Mouse (Mus musculus) splenic B cell, adult 2 months (primary cell): ENCODE results near the gene Trap1.
"Not testable (repeated sequence)": the region's sequence is repeated elsewhere in the genome, so short reads cannot be mapped to it uniquely, and the experiment has no call there.

Source experiments
- DNase-seq: peaks from one replicate; pipeline ENCODE4 v3.0.0-alpha.2; 2011; ENCODE audit warnings: low read depth, low spot score
- H3K27me3 ChIP-seq: 2 replicates; pipeline ENCODE4 v1.6.1; 2012; ENCODE audit warnings: mild to moderate bottlenecking, low read length, moderate library complexity, mixed read lengths; ENCODE audit not compliant: control insufficient read depth, poor library complexity, insufficient read depth, severe bottlenecking
- H3K36me3 ChIP-seq: 2 replicates; pipeline ENCODE4 v1.6.1; 2012; ENCODE audit warnings: mild to moderate bottlenecking, low read length, moderate library complexity, mixed read lengths; ENCODE audit not compliant: control insufficient read depth, poor library complexity, insufficient read depth, severe bottlenecking

Trap1 gene

GRCm38 (mm10) chr16:4077384-4078061 lies at the start of gene Trap1:
Trap1 (minus strand) TSS chr16:4077827.
- H3K27me3 ChIP-seq: no peaks in the 10 kb centered on the region
- no peaks in the 10 kb centered on the region for H3K36me3 ChIP-seq
- peak; percentile 94 for DNase-seq

GRCm38 (mm10) chr16:4117072-4117471 lies 39.4 kb upstream of the Trap1 start:
- no peak for DNase-seq
- H3K27me3 ChIP-seq: no peaks in the 10 kb centered on the region
- H3K36me3 ChIP-seq: peaks cover 19% of the 10 kb centered on the region

- Histone ChIP-seq H3K27me3 (no peaks in the 10 kb centered on the region), H3K36me3 (peaks cover 16% of the 10 kb centered on the region)
- no peak for DNase-seq
Observed at GRCm38 (mm10) chr16:4100374-4100773, 22.7 kb upstream of the Trap1 start.

- H3K36me3 ChIP-seq: peaks cover 26% of the 10 kb centered on the region
- no peak for DNase-seq
Observed at GRCm38 (mm10) chr16:4097521-4097920, 19.9 kb upstream of the Trap1 start.

GRCm38 (mm10) chr16:4096898-4097297 lies 19.3 kb upstream of the Trap1 start:
- Histone ChIP-seq H3K27me3 (no peaks in the 10 kb centered on the region), H3K36me3 (peaks cover 26% of the 10 kb centered on the region)
- no peak for DNase-seq

More at GRCm38 (mm10) chr16:4097521-4097920, 19.9 kb upstream of the Trap1 start:
- no peaks in the 10 kb centered on the region for H3K27me3 ChIP-seq

- no peak for DNase-seq
- peaks cover 28% of the 10 kb centered on the region for H3K36me3 ChIP-seq
- no peaks in the 10 kb centered on the region for H3K27me3 ChIP-seq
Observed at GRCm38 (mm10) chr16:4096141-4096540, 18.5 kb upstream of the Trap1 start.

GRCm38 (mm10) chr16:4087214-4087913 lies 9.7 kb upstream of the Trap1 start:
- DNase-seq: no peak
- Histone ChIP-seq H3K27me3 (no peaks in the 10 kb centered on the region), H3K36me3 (peaks cover 13% of the 10 kb centered on the region)

GRCm38 (mm10) chr16:4085851-4086387 lies 8.3 kb upstream of the Trap1 start:
- Histone ChIP-seq H3K27me3 (no peaks in the 10 kb centered on the region), H3K36me3 (peaks cover 10% of the 10 kb centered on the region)
- no peak for DNase-seq

- Histone ChIP-seq H3K36me3 (peaks cover 10% of the 10 kb centered on the region; the same call in 1 of the 2 replicates), H3K27me3 (no peaks in the 10 kb centered on the region)
- no peak for DNase-seq
Observed at GRCm38 (mm10) chr16:4085051-4085450, 7.4 kb upstream of the Trap1 start.

- not testable (repeated sequence) for H3K36me3 ChIP-seq, H3K27me3 ChIP-seq, DNase-seq
Observed at GRCm38 (mm10) chr16:4080419-4080818, 2.8 kb upstream of the Trap1 start.

GRCm38 (mm10) chr16:4079656-4080055 lies 2.0 kb upstream of the Trap1 start:
- no peak for DNase-seq
- Histone ChIP-seq H3K27me3 (no peaks in the 10 kb centered on the region), H3K36me3 (no peaks in the 10 kb centered on the region)

GRCm38 (mm10) chr16:4078302-4078701 lies 675 bp upstream of the Trap1 start:
- not testable (repeated sequence) for H3K27me3 ChIP-seq, H3K36me3 ChIP-seq, DNase-seq

- Histone ChIP-seq H3K27me3 (no peaks in the 10 kb centered on the region), H3K36me3 (no peaks in the 10 kb centered on the region)
- no peak for DNase-seq
Observed at GRCm38 (mm10) chr16:4074836-4075235, 2.8 kb downstream of the Trap1 start.

GRCm38 (mm10) chr16:4074297-4074696 lies 3.3 kb downstream of the Trap1 start:
- no peak for DNase-seq
- H3K36me3 ChIP-seq: no peaks in the 10 kb centered on the region

GRCm38 (mm10) chr16:4068588-4068987 lies 9.0 kb downstream of the Trap1 start:
- peak; percentile 73 for DNase-seq
- Histone ChIP-seq H3K27me3 (no peaks in the 10 kb centered on the region), H3K36me3 (peaks cover 2% of the 10 kb centered on the region; the same call in 1 of the 2 replicates)

More at GRCm38 (mm10) chr16:4074297-4074696, 3.3 kb downstream of the Trap1 start:
- no peaks in the 10 kb centered on the region for H3K27me3 ChIP-seq
